In the genomic region with DNA sequence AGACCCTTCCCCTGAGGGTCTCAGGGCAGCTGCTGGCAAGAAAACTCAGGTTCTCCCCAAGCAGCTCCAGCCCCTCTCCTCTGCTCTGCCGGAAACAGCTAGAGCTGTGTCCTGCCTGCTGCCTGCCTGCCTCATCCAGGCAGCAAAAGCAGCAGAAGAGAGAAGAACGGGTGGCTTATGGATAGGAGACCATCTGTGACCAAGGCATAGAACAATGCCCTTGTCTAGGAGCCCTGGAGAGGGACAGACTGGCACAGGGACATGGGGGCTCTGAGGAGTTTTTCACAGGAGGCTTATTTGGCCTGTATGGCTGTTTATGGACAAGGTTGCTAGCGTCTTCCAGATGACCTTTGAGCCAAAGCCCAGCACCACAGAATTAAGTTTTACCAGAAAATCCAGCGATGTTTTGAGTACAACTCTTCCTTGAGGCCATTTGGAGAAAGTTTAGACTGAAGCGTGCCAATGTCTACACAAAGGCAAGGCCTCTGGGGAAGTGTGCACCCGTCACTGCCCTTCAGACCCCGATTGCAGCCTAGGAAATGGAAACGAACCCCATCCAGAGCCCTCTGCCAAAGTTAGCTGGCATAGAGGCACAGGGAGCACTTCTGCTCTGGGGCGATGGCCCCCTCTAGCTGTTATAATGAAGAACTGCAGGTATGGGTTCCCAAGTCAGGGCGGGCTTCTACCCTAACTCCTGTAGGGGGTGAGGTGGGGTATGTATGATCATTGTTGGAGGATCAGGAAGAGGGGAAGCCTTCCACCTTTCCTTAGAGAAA, we compare ENCODE assay signal across 8 mouse cellular contexts. TPM values are rescaled to one million over a fixed set of nuclear protein-coding genes. Genes with fewer than 3 reads are reported as not detected.
DNase-seq lines count a peak whose midpoint lies in the region; ATAC-seq and TF ChIP-seq lines count a peak whose summit lies in the region.

No protein-coding gene starts in this region.

- peaks cover 8% of the 10 kb centered on the region; the same call in 1 of the 2 replicates for H3K36me3 ChIP-seq in hindbrain, postnatal 0 days (ENCODE audit: insufficient read depth, low read length)

- intact Hi-C loops in left cerebral cortex, postnatal 4 days (cut with DNase I): no loop called here

- peaks cover 20% of the 10 kb centered on the region; the same call in 1 of the 2 replicates for H3K4me1 ChIP-seq in hindbrain, postnatal 0 days (ENCODE audit: insufficient read depth, low read length)

- H3K9ac ChIP-seq in hindbrain, postnatal 0 days (replicated peaks; ENCODE audit: low read length): peak overlapping the region; percentile 9; the same call in 1 of the 2 replicates

- no peak overlapping the region for H3K4me2 ChIP-seq in hindbrain, postnatal 0 days (ENCODE audit: low read depth, low read length)

- no peaks in the 10 kb centered on the region for H3K9me3 ChIP-seq in hindbrain, postnatal 0 days (ENCODE audit: low read length)

- peak; percentile 93 for TF ChIP-seq CTCF in hindbrain, postnatal 0 days (IDR thresholded peaks at IDR 0.05; ENCODE audit: low read depth)

- no peak overlapping the region for H3K4me3 ChIP-seq in hindbrain, postnatal 0 days (ENCODE audit: low read length)

- peak; percentile 79 for ATAC-seq in hindbrain, postnatal 0 days
- peak; percentile 48; the same call in 1 of the 2 replicates for ATAC-seq in monocyte, adult 5-6 weeks (replicated peaks; ENCODE audit: insufficient number of reproducible peaks, low FRiP score, low TSS enrichment, poor library complexity, severe bottlenecking)

- DNase-seq in 3T3-L1 (ENCODE audit: low read depth, low spot score): peak; percentile 78
- peak; percentile 45 to 57 for DNase-seq in CD8-positive naive resting alpha-beta T cell, adult 2 months (ENCODE audit: low read depth in 2 of 2, low spot score in 2 of 2)
- peak; percentile 69 for DNase-seq in cerebellum, adult 9-11 months
- DNase-seq in frontal cortex, postnatal 25 days (ENCODE audit: low spot score in 2 of 2): peak; percentile 24 to 46
- peak; percentile 83 for DNase-seq in hindbrain, postnatal 0 days (ENCODE audit: low spot score)
- DNase-seq in left cerebral cortex, postnatal 4 days: peak; percentile 73
- DNase-seq in thymus, postnatal 4 days: peak; percentile 62

- H3K27ac ChIP-seq in hindbrain, postnatal 0 days: peak overlapping the region; percentile 72

- 21% methylated on average over 10 of the region's 10 CpGs for WGBS in hindbrain, postnatal 0 days

- H3K27me3 ChIP-seq in hindbrain, postnatal 0 days (ENCODE audit: insufficient read depth, low read length): no peaks in the 10 kb centered on the region

RNA-seq across cellular contexts. Expression of a gene that starts 49.3 kb away (rescaled TPM):
- 108 and 115 TPM in 2 replicates for total RNA-seq in hindbrain, postnatal 0 days (2014; rRNA removed)
- polyA plus RNA-seq in hindbrain, postnatal 0 days (2015; fragmentation: Nextera tagmentation; extraction: Ambion mirVana): 28.8 and 29.7 TPM in 2 replicates
- 100 to 1,000 TPM; 113 to 119 TPM for total RNA-seq in left cerebral cortex, postnatal 4 days (2021)
- total RNA-seq in monocyte, adult 5-6 weeks (2017): 35.4 to 50.0 TPM (median 39.9 TPM) in 3 replicates

RNA-seq across cellular contexts. Expression of a gene that starts 55.5 kb away (rescaled TPM):
- total RNA-seq in hindbrain, postnatal 0 days (2014; rRNA removed): 21.4 and 21.9 TPM in 2 replicates
- 17.2 and 19.1 TPM in 2 replicates for polyA plus RNA-seq in hindbrain, postnatal 0 days (2015; fragmentation: Nextera tagmentation; extraction: Ambion mirVana)
- 10 to 100 TPM; 22.2 to 23.9 TPM for total RNA-seq in left cerebral cortex, postnatal 4 days (2021)
- total RNA-seq in monocyte, adult 5-6 weeks (2017): 5.5 to 11.0 TPM (median 5.8 TPM) in 3 replicates

RNA-seq across cellular contexts. Expression of a gene that starts 56.7 kb away (rescaled TPM):
- 321 and 337 TPM in 2 replicates for total RNA-seq in hindbrain, postnatal 0 days (2014; rRNA removed)
- polyA plus RNA-seq in hindbrain, postnatal 0 days (2015; fragmentation: Nextera tagmentation; extraction: Ambion mirVana): 278 and 295 TPM in 2 replicates
- total RNA-seq in left cerebral cortex, postnatal 4 days (2021): 100 to 1,000 TPM; 304 to 313 TPM
- 90.9 to 114 TPM (median 107 TPM) in 3 replicates for total RNA-seq in monocyte, adult 5-6 weeks (2017)
